Mouse (Mus musculus) retina, postnatal 7 days (tissue): ENCODE data around the gene Il2rg.

Experiments used
- DNase-seq: peaks from one replicate; pipeline ENCODE4 v3.0.0-alpha.2; 2012; ENCODE audit warnings: low read depth, low spot score

Gene Il2rg

DNA sequence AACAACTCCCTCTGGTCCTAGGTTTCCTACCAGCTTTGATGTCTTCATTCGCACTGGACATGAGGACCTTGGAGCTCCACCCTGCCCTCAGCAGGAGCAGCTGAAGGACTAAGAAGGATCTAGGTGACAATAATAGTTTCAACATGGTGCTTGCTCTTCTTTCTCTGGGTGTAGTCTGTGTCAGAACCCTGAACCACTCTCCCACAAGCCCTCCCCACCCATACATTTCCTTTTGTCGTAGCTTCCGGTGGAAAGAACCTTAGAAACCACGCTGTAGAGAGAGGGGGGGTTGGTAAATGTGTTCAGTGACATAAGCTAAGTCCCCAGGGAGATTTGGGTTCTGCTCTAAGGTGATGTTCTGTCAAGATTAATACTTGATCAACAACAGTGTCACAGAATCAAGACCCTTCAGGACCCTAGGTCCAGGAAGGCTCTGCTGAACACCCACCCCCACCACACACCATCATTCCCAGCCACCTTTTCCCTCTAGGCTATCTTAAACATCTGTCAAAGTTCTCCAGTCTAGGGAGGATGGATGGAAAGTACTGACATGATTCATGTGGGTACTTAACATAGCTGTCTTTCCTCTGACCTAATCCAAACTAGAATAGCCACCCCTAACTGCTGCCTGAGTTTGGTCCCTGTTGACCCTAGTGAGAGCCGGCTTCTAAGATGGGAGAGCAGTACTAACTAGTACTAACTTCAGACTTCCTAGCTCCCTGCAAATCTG lies at the start of gene Il2rg:
Il2rg (minus strand) TSS at position 231 of the 730 bp plus-strand sequence.
- DNase-seq: no peak

DNA sequence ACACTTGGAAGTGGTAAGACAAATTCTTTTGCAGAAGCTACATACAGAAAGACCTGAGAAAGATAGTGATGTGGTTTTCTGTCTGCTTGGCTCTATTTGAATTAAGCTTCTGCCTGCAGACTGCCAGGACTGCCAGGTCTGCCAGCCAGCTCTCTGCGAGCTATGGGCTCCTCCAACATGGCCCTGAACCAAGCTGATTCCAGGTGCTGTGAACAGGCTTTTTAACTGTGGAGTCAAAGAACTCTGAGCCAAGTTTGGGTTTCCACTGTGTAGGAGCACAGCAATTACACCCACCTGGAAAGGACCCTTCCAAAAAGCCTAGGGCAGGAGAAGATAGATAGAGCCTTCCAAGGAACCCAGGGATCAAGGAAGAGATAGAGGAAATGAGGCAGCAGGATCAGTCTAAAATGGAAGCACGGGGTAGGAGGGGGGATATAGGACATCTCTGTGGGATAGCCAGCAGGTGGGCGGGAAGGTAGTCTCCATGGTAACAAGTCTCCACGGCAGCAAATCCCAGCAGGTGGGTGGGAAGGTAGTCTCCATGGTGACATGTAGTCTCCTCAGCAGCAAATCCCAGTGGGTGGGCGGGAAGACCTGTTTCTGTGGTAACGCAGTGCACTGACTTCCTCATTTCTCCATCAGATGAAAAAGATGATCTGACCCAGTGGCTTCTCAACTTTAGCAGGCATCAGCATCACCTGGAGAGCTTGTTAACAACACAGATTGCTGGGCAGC lies 45.7 kb upstream of the Il2rg start:
- DNase-seq: no peak

DNA sequence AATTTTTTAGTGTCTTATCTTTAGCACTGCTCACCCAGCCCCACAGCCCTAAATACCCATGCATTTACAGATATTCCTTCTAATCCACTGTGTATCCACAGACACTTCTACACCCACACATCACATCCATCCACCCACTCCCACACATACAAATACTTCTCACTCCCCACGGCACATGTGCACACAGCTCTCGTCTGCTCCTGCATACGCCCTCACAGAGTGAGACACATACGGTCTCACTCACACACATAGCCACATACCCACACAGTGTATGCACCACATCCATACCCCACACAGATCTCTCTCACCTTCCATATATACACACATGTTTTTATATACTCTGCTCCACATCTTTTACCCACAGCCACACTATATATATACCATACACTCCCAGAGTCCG lies 41.2 kb upstream of the Il2rg start:
- DNase-seq: no peak

DNA sequence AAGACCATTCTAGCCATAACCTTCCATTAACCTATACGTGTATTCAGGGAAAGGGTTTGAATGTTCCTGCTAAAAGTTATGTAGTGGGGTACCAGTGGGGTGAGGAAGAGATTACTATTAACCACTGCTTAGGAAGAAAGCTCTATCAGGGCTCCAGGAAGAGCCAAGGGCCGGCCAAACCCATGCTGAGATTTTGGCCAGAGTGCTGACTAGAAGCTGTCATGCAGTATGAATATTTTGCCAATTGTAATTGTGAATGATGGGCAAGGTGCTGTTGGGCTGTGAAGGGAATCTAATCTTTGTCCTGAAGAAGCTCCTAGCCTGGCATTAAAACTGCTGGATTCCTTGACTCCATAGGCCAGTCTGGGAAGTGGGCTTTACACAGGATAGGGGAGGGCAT lies 36.6 kb upstream of the Il2rg start:
- no peak for DNase-seq

DNA sequence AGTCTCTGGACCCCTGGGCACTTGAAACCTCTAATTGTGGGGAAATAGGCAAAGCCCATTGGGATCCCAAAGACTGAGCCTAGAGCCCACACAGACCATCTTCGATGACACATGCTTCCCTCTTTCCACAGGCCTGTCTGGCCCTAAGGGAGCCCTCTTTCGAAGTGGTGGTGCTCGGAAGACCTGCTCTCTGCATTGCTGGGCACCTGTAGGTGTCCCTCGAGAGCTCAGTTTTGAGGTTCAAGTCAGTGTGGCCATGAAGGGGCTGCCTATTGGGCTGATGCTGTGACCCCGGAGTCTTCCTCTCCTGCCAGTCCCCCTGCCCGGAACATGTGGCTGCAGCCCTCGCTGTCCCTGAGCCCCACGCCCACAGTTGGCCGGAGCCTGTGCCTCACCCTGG lies 33.6 kb upstream of the Il2rg start:
- no peak for DNase-seq

DNA sequence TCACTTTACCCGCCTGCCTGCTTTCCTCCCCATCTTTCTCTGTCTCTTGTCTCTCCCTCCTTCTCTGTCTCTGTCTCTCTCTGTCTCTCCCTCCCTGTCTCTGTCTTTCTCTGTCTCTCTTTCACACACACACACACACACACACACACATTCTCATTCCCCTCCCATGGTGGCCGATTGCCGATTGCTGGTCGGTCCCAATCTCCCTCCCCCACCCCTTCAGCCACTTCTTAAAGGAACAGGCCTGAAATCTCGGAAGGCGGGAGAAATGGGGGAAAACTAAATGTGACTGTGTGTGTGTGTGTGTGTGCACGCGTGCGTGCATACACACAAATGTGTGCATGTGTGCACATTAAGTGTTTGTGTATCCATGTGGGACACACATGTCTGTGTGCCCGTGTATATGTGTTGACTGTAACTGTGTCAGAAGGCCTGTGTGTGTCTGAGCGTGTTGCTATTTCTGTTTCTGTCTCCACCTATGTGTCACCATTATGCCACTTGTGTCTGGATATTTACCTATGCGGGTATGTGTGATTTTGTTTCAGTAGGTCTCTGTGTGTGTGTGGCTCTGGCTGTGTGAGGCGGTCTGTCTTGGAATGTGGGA lies 32.5 kb upstream of the Il2rg start:
- DNase-seq: no peak

DNA sequence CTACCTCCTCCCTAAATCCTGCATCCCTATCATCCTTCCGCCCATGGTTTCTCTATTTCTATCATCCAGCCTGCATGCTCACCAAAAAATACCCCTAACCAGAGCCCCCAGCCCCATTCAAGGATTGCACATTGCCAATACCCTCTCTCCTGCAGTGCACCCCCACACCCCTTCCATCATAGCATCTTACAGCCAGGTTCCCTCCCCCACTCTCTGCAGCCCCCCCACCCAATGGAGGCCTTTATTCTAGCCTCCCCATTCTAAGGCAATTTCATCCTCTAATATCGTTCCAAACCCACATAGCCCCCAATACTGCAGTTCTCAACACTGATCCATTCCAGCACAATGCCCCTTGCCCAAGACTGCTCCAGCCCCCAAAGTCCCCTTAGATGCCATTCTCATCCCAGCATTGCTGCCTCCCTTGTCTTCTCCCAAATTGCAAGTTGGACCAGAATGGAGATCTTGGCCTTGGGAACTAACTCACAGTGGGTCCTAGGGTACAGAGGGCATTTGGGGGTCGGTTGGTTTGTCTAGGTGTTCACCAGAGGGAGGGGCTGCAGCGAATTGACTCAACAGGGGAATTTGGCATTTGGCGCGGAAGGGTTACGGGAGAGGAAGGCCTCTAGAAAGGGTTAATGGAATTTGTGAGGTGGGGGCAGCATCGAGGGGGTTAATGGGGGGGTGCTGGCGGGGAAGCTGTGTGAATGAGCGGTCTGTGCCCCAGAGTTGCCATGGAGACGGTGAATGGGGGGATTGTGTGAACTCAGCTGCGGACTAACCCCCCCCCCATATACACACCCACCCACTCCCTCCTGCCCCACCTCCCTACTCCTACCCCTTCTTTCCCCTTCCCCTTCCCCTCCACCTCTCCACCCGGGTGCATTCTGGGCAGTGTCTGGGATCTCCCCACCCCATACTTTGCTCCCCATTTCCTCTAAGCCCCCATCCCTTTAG lies 31.7 kb upstream of the Il2rg start:
- no peak for DNase-seq

DNA sequence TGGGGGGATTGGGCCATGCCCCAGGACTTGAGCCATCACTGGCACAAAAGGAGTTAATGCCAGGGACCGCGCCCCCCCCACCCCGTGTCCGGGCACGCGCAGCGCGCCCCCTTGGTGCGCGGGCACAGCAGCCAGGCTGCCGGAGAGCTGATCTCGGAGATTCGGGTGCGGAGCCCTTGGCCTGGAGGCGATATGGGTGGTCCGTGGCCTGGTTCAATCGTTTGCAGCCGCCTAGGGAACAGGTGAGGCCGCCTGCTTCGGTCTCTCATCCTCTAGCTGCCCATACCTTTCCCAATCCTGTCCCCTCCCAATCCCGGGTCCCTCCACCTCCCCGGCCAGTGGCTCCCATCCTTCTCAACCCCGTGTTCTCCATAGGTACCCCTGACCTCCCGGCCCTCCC lies 31.0 kb upstream of the Il2rg start, which contains the start of gene Nlgn3:
Nlgn3 (plus strand) TSS at position 114 of the 400 bp plus-strand sequence.
- no peak for DNase-seq

DNA sequence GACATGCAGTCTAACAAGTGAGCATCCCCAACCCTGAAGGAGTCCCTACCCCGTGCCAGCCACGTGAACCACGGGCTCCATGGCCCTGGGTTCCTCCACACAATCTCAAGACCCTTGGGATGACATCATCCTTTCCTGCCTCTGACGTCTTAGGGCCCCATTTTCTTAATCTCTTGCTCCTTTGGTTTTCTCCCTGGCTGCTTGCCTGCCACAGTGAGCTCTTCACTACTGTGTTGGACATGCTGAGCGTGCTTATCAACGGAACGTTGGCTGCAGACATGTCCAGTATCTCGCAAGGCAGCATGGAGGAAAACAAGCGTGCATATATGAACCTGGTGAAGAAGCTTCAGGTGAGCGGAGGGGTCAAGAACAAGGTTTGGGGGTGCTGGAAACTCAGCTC lies 22.1 kb upstream of the Il2rg start:
- no peak for DNase-seq

DNA sequence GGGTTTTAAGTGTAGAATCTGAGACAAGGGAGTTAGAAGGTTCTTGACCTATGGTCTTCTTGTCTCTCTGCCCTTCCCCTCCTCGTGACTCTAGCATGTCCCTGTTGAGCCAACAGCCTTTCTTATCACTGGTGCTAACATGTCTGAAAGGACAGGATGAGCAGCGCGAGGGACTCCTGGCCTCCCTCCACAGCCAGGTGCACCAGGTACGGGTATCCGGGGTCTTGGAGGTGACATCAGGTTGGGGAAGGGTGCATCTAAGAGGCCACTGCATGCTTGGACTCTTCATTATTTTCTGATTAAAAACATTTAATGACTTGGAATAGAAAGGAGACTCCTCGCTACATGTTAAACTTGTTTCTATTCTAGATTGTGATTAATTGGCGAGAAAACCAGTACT lies 21.0 kb upstream of the Il2rg start:
- DNase-seq: no peak

DNA sequence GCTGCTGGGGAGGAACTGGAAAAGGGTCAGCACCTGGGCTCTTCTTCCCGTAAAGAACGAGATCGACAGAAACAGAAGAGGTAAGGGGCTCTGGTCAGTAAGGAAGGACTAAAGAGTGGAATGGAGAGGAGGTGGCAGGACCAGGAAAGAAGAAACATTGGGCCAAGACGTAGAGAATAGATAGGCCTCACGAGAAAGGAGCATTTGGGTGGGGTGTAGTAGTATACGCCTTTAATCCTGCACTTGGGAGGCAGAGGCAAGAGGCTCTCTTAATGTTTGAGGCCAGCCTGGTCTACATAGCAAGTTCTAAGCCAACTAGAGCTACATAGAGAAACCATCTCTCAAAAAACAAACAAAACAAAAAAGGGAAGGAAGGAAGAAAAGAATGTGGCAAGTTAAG lies 20.4 kb upstream of the Il2rg start:
- DNase-seq: no peak

DNA sequence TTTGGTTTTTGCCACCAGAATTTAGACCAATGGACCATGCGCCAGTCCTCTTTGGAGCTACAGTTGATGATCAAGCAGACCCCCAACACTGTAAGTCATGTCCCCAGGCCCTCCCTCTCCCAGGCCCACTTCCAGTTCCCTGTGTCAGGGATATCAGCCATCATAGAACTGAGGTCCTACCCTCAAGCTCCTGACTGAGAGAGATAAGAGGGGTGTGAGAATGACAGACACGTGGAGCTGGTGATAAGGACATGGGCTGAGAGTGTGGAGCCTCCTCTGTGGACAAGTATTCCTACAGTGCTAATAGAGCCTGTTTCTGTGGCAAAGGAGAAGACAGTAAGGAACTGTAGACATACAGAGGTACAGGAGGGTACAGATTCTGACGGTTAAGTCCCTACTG lies 19.5 kb upstream of the Il2rg start:
- DNase-seq: no peak

DNA sequence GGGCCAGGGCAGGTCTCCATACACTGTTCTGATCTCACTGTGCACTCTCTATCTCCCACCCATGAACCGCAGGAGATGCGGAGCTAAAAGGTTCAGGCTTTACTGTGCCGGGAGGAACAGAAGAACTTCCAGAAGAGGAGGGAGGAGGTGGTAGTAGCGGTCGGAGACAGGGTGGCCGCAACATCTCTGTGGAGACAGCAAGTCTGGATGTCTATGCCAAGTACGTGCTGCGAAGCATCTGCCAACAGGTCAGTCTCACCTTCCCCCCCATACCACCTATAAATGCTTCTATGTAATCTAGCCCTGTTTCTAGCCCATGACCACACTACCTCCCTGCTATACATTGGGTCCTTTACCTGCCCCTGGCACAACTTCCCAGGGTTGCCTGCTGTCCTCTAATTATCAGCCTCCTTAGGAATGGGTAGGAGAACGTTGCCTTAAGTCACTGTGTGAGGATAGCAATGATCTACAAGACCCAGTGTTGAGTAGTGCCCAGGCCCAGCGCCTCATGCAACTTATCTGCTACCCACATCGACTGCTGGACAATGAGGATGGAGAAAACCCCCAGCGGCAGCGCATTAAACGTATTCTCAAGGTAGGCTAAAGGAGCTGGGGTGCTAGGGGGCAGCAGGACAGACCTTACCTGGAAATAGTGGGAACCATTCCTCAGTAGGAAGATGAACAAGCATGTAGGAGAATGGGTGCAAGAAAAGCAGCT lies 18.1 kb upstream of the Il2rg start:
- no peak for DNase-seq

DNA sequence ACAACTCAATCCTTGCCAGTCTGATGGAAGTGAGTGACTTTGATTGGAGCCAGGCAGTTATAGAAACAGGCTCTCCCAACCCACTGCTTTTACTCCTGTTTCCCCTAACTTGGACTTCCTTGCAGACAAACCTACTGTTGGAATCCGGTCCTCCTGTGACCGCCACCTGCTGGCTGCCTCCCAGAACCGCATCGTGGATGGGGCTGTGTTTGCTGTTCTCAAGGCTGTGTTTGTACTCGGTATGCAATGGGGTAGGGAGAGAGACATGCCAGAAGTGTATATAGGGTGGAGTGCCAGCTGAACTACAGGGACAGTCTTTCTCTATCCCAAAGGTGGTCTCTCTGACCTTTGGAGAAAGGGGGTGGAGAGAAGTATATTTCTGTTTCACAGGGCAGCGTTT lies 17.5 kb upstream of the Il2rg start:
- no peak for DNase-seq

DNA sequence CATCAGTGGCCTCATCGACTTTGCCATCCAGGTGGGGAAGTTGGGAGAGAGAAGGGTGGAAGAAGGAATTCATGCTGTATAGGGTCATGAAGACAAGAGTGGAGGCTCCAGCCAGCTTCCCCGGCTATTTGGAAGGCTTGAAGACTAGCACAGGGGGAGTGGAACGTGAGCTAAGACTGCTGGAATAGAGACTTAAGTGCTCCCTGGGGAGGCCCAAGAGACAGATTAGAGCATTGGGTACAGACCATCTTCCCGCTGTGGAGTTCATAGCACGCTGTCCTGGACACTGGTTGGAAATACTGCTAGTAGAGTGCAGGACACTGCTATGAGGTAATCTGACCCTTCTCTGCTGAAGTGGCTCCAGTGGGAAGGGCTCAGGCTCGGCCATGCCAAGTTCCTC lies 14.8 kb upstream of the Il2rg start:
- DNase-seq: no peak

DNA sequence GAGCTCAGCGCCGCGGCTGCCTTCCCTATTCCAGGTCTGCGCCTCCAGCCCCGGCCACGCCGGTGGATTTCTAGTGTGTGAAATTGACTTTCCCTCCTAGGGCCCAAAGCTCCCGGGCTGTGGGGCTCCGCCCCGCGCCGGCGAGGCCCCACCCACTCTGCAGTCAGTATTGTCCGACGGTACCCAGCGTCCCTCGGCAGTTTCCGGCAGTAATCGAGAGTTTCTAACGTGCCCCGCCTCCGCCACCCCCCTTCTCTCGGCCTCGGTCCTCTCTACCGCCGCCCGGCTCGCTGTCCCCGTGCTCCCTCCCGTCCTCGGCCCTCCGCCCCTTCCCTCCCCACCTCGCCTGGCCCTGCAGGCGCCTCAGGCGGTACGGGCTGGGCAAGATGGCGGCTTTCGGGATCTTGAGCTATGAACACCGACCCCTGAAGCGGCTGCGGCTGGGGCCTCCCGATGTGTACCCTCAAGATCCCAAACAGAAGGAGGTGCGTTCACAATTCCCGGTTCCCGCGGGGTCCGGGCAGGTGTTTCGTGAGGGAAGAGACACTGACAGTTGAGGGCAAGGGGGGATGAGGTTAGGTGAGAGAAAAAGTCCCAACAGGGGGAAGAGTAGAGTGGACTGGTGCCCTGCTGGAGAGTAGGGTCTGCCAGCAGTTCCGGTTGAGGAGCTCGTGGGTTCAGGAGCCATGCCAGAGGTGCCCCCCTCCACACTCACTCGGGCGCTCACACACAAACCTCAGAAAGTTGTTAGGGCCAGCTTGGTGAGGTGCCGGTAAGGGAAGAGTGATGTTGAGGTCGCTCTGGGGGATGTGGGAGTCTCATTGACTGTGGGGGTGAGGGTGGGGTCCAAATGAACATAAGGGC lies 6.1 kb upstream of the Il2rg start, which contains the start of gene Med12:
Med12 (plus strand) TSS at position 156 of the 864 bp plus-strand sequence.
- peak; percentile 75 for DNase-seq

DNA sequence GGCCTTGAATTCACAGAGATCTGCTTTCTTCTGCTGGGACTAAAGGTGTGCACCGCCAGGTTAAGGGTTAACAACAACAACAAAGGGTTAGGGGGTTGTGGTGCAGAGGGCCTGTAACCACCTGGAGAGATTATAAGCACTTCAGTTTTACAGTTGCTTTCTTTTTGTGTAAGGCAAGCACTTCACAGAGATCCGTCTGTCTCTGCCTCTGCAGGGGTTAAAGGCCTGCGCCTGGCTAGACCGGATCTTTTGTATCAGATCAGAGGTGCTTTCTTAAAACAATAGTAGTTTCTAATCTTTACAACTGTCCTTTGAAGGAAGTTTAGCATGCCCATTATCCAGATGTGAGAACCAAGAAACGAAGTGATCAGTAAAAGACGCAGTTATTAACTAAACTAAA lies 5.4 kb upstream of the Il2rg start:
- no peak for DNase-seq

DNA sequence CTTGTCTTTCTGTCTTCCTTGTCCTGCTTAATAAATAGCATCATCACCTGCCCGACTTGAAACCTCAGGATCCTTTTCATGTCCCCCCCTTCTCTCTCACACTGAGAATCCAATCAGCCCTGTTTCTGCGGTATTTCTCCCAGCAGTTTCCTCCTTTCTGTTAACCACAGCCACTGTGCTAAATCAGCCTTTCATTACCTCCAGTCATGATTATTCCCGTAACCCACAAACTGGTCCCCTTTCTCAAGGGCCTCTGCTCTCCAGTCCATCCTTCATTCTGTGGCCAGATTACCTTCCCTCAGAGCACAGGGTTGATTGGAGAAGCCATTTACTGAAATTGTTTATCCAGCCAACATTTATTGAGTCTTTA lies 685 bp upstream of the Il2rg start, which contains the start of gene Gm20489:
Gm20489 (minus strand) TSS at position 269 of the 370 bp plus-strand sequence.
- no peak for DNase-seq

DNA sequence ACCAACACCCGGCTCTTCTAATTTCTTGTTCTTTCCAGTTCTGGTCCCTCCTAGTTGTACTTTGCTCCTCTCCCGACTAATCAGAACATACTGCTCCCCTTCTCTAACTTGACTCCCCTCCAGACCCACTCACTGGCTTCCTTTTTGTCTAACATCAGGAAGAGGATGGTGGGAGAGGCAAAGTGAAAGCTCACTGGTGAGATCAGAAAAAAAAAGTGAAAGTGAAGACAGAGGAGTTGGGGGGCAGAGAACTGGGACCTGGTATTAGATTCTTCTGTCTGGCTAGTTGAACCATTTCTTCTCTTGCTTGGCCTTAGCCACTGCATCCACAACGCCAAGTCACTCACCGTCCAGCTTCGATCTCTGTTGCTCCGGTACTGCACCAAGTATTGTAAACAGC lies 1.4 kb downstream of the Il2rg start:
- no peak for DNase-seq

DNA sequence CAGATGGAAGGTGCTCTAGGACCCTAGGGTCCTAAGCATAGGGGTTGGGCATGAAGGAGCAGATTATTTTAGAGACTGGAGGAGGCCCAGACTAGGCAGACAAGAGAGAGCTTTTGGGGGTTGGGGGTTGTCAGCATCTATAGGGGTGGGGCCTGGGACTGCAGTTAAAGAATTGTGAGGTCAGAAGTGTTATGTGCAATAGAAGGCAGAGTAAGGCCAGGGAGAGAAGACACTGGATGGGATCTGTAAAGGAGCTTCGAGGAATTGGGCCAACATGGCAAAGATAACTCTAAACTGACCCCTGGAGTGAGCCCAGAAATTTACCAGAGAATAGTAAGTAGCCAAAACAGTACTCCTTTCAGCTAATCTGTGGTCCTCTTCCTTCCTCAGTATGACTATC lies 4.2 kb downstream of the Il2rg start, which contains the start of gene Gm614:
Gm614 (minus strand) TSS at position 101 of the 400 bp plus-strand sequence.
- DNase-seq: no peak
